Mouse (Mus musculus): ENCODE data around the gene Tnip1.

DNA sequence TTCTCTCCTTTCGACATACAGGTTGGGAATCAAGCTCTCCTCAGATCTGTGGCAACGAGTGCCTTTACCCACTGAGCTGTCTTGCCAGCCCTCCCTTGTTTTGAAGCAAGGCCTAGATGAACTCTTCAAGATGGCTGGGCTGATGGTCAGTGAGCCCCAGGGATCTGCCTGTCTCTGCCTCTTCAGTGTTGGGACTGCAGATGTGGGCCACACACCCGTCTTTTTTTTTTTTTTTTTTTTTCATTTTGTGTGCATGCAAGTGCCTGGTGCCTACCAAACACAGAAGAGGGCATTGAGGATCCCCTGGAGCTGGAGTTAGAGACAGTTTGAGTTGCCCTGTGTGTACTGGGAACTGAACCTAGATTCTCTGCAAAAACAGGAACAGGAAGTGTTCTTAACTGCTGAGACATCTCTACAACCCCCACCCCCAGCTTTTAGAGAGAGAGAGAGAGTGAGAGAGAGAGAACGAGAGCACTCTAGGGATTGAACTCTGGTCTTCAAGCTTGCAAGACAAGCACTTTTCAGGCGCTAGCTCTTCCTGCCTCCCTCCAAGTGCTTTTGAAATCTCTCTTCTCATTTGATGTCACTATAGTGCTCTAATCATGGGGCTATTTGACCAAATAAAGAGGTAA, 78.4 kb downstream of the Tnip1 start:
- no peak for TF ChIP-seq CTCF (IDR thresholded peaks at IDR 0.05; ENCODE audit: borderline replicate concordance, extremely low read depth, insufficient read depth, insufficient read length)
- no peak for TF ChIP-seq POLR2A (IDR thresholded peaks at IDR 0.05; ENCODE audit: borderline replicate concordance, extremely low read depth, insufficient read depth, insufficient read length, poor library complexity, severe bottlenecking)

All from brain, embryonic 14.5 days (tissue).